12 mouse cellular contexts compared by ENCODE assay signal in genomic region chr8:12995481-12995880, GRCm38 (mm10). TPM values are rescaled to one million over a fixed set of nuclear protein-coding genes. Genes with fewer than 3 reads are reported as not detected.
DNase-seq lines count a peak whose midpoint lies in the region; ATAC-seq lines count a peak whose summit lies in the region.
"Had no signal": no experiment of that assay in that cellular context is flagged by ENCODE, and none has a peak within 500 bp of the region (broad histone marks: within the 10 kb centered on the region; RNA-seq: fewer than 3 reads in every experiment).

No protein-coding gene starts in this region.

- DNase-seq in hindbrain, embryonic 14.5 days (ENCODE audit: low spot score) = peak; percentile 28
- peak; percentile 77 for DNase-seq in 3T3-L1 (ENCODE audit: low read depth, low spot score)
- DNase-seq in adipocyte (ENCODE audit: low spot score) = peak; percentile 91
- peak; percentile 73 for DNase-seq in embryonic facial prominence, embryonic 14.5 days (ENCODE audit: low spot score)
- DNase-seq in embryo, embryonic 11 days = no peak
- no peak for DNase-seq in embryo, embryonic 10 days (ENCODE audit: low spot score)
- no peak for DNase-seq in frontal cortex, postnatal 25 days (ENCODE audit: low spot score in 2 of 2)

- no peak for ATAC-seq in hindbrain, embryonic 14.5 days (ENCODE audit: low FRiP score)
- ATAC-seq in hindbrain, embryonic 12.5 days (ENCODE audit: low FRiP score) = no peak
- no peak for ATAC-seq in embryonic facial prominence, embryonic 14.5 days (ENCODE audit: low read depth)
- ATAC-seq: intestine, embryonic 15.5 days had no signal

- no peak overlapping the region for H3K4me3 ChIP-seq in hindbrain, embryonic 14.5 days (replicated peaks; ENCODE audit: low read length)
- no peak overlapping the region for H3K4me3 ChIP-seq in hindbrain, embryonic 12.5 days
- no peak overlapping the region for H3K4me3 ChIP-seq in embryonic facial prominence, embryonic 14.5 days (ENCODE audit: low read depth, low read length)
- H3K4me3 ChIP-seq: heart, embryonic 15.5 days; intestine, embryonic 15.5 days; midbrain, embryonic 10.5 days had no signal

- no peaks in the 10 kb centered on the region for H3K4me1 ChIP-seq in hindbrain, embryonic 14.5 days (replicated peaks; ENCODE audit: control insufficient read depth, insufficient read depth, low read length)
- peaks cover 8% of the 10 kb centered on the region; the same call in 1 of the 2 replicates for H3K4me1 ChIP-seq in hindbrain, embryonic 12.5 days
- H3K4me1 ChIP-seq in embryonic facial prominence, embryonic 14.5 days (ENCODE audit: control insufficient read depth, insufficient read depth, low read length) = peaks cover 25% of the 10 kb centered on the region
- H3K4me1 ChIP-seq: intestine, embryonic 15.5 days; midbrain, embryonic 10.5 days had no signal

- no peak overlapping the region for H3K4me2 ChIP-seq in hindbrain, embryonic 14.5 days (replicated peaks)
- H3K4me2 ChIP-seq in hindbrain, embryonic 12.5 days (replicated peaks) = no peak overlapping the region
- H3K4me2 ChIP-seq in embryonic facial prominence, embryonic 14.5 days (ENCODE audit: low read depth, low read length) = no peak overlapping the region
- H3K4me2 ChIP-seq: heart, embryonic 15.5 days; intestine, embryonic 15.5 days had no signal

- H3K9me3 ChIP-seq in hindbrain, embryonic 14.5 days (ENCODE audit: control insufficient read depth, low read length) = no peaks in the 10 kb centered on the region
- H3K9me3 ChIP-seq in hindbrain, embryonic 12.5 days (replicated peaks) = no peaks in the 10 kb centered on the region
- H3K9me3 ChIP-seq in embryonic facial prominence, embryonic 14.5 days (ENCODE audit: control insufficient read depth, low read length) = no peaks in the 10 kb centered on the region
- H3K9me3 ChIP-seq: heart, embryonic 15.5 days; intestine, embryonic 15.5 days; midbrain, embryonic 10.5 days had no signal

- H3K27ac ChIP-seq in hindbrain, embryonic 14.5 days = no peak overlapping the region
- H3K27ac ChIP-seq in hindbrain, embryonic 12.5 days = no peak overlapping the region
- peak overlapping the region; percentile 63 for H3K27ac ChIP-seq in embryonic facial prominence, embryonic 14.5 days (replicated peaks; ENCODE audit: low read depth, low read length)
- H3K27ac ChIP-seq: heart, embryonic 15.5 days; intestine, embryonic 15.5 days; liver, embryonic 14.5 days; midbrain, embryonic 10.5 days had no signal

- no peaks in the 10 kb centered on the region for H3K27me3 ChIP-seq in hindbrain, embryonic 14.5 days (ENCODE audit: control insufficient read depth, insufficient read depth, low read length)
- no peaks in the 10 kb centered on the region for H3K27me3 ChIP-seq in hindbrain, embryonic 12.5 days
- H3K27me3 ChIP-seq in embryonic facial prominence, embryonic 14.5 days (replicated peaks; ENCODE audit: control insufficient read depth, insufficient read depth, low read length) = no peaks in the 10 kb centered on the region
- H3K27me3 ChIP-seq: heart, embryonic 15.5 days; intestine, embryonic 15.5 days had no signal

- H3K9ac ChIP-seq in hindbrain, embryonic 14.5 days = no peak overlapping the region
- no peak overlapping the region for H3K9ac ChIP-seq in hindbrain, embryonic 12.5 days
- H3K9ac ChIP-seq in embryonic facial prominence, embryonic 14.5 days (ENCODE audit: low read depth, low read length) = no peak overlapping the region
- H3K9ac ChIP-seq: heart, embryonic 15.5 days; intestine, embryonic 15.5 days; liver, embryonic 14.5 days had no signal

- H3K36me3 ChIP-seq in hindbrain, embryonic 14.5 days (replicated peaks; ENCODE audit: control insufficient read depth, insufficient read depth) = peaks cover 89% of the 10 kb centered on the region
- peaks cover 71% of the 10 kb centered on the region for H3K36me3 ChIP-seq in hindbrain, embryonic 12.5 days
- peaks cover 12% of the 10 kb centered on the region; the same call in 1 of the 2 replicates for H3K36me3 ChIP-seq in embryonic facial prominence, embryonic 14.5 days (ENCODE audit: control insufficient read depth, insufficient read depth, low read length)
- H3K36me3 ChIP-seq: heart, embryonic 15.5 days; intestine, embryonic 15.5 days had no signal

- 58% methylated on average over 5 of the region's 5 CpGs for WGBS in hindbrain, embryonic 14.5 days
- 74% methylated on average over 5 of the region's 5 CpGs for WGBS in hindbrain, embryonic 12.5 days
- whole genome bisulfite sequencing in embryonic facial prominence, embryonic 14.5 days = 46% methylated on average over 5 of the region's 5 CpGs

RNA-seq across cellular contexts. Expression of gene F7, which starts 30.4 kb away (rescaled TPM):
- polyA plus RNA-seq in hindbrain, embryonic 14.5 days (2014; fragmentation: Nextera tagmentation; extraction: Ambion mirVana) = 0.10 TPM in 1 of 2 replicates, not detected in the other
- not detected in 2 replicates for polyA plus RNA-seq in hindbrain, embryonic 12.5 days (2016; fragmentation: Nextera tagmentation; extraction: Ambion mirVana)
- not detected in 2 replicates for polyA plus RNA-seq in embryonic facial prominence, embryonic 14.5 days (2014; fragmentation: Nextera tagmentation; extraction: Ambion mirVana)

RNA-seq across cellular contexts. Expression of gene F10, which starts 41.6 kb away (rescaled TPM):
- polyA plus RNA-seq in hindbrain, embryonic 14.5 days (2014; fragmentation: Nextera tagmentation; extraction: Ambion mirVana) = 0.08 and 0.26 TPM in 2 replicates
- polyA plus RNA-seq in hindbrain, embryonic 12.5 days (2016; fragmentation: Nextera tagmentation; extraction: Ambion mirVana) = 0.59 and 0.66 TPM in 2 replicates
- 0.38 and 0.48 TPM in 2 replicates for polyA plus RNA-seq in embryonic facial prominence, embryonic 14.5 days (2014; fragmentation: Nextera tagmentation; extraction: Ambion mirVana)

Comparison
In these comparisons a context has a peak if more than half of its experiments do, and no peak if none do; other contexts are left out.
1. DNase-seq: peak in hindbrain, embryonic 14.5 days (single experiment), 3T3-L1 (single experiment), adipocyte (single experiment) and embryonic facial prominence, embryonic 14.5 days (single experiment); none in embryo, embryonic 11 days (single experiment), embryo, embryonic 10 days (single experiment) and frontal cortex, postnatal 25 days (0 of 2).